Mouse (Mus musculus): ENCODE measurements at regions not wholly inside any gene's neighbourhood (a gene's known extent, or its start where the extent isn't known, plus 50 kb on each side); places are given as distances from the start of the nearest gene placed in this dataset.

- DNase-seq: no peak
These were observed 438.5 kb downstream of the Cdk5rap2 start for GRCm38 (mm10) chr4:69971721-69972120.

- DNase-seq: no peak
These were observed 441.8 kb downstream of the Cdk5rap2 start for GRCm38 (mm10) chr4:69968424-69968823.

Measured in cerebellum, postnatal 25 days (tissue).